Mouse (Mus musculus) myocyte (in vitro differentiated cells): Measurements from ENCODE around the gene Lpin1. TPM values are rescaled to one million over a fixed set of nuclear protein-coding genes. Genes with fewer than 3 reads are reported as not detected.

Source experiments
- H3K27me3 ChIP-seq: one replicate; pipeline ENCODE4 v1.6.1; 2011; ENCODE audit not compliant: control insufficient read depth, insufficient read depth, insufficient read length
- H3K36me3 ChIP-seq: one replicate; pipeline ENCODE4 v1.6.1; 2011; ENCODE audit not compliant: control insufficient read depth, insufficient read depth
- H3K4me2 ChIP-seq: one replicate; pipeline ENCODE4 v1.6.1; 2011; ENCODE audit warnings: low read depth, control low read depth
- H3K4me3 ChIP-seq: one replicate; pipeline ENCODE4 v1.5.1; 2011; ENCODE audit warnings: mild to moderate bottlenecking, control low read depth, moderate library complexity
- H3K79me2 ChIP-seq: one replicate; pipeline ENCODE4 v1.6.1; 2011; ENCODE audit not compliant: control insufficient read depth, insufficient read depth
- H3ac ChIP-seq: one replicate; pipeline ENCODE4 v1.6.1; 2011; ENCODE audit not compliant: control insufficient read depth, insufficient read length
- CEBPB ChIP-seq: IDR thresholded peaks from 2 replicates; pipeline ENCODE4 v1.6.1; 2011; ENCODE audit warnings: mild to moderate bottlenecking, moderate library complexity; ENCODE audit not compliant: poor library complexity, insufficient read depth, severe bottlenecking
- E2F4 ChIP-seq: IDR thresholded peaks from one replicate; pipeline ENCODE4 v1.6.1; 2011; ENCODE audit warnings: mild to moderate bottlenecking, control low read depth, moderate library complexity; ENCODE audit not compliant: insufficient read depth
- MAX ChIP-seq: IDR thresholded peaks from one replicate; pipeline ENCODE4 v1.6.1; 2011; ENCODE audit warnings: low read depth, mild to moderate bottlenecking, control low read depth
- MYOD1 ChIP-seq, 3 experiments: IDR thresholded peaks; one replicate each; pipeline ENCODE4 v1.6.1; 2011; ENCODE audit warnings: control low read depth in 2 of 3, low read depth in 2 of 3, mild to moderate bottlenecking in 2 of 3, moderate library complexity in 1 of 3; ENCODE audit not compliant: insufficient read length in 2 of 3, control insufficient read depth in 1 of 3
- MYOG ChIP-seq, 3 experiments: IDR thresholded peaks; one replicate each; pipeline ENCODE4 v1.6.1; 2011; ENCODE audit warnings: control low read depth in 2 of 3, low read depth in 2 of 3, mild to moderate bottlenecking in 2 of 3; ENCODE audit not compliant: insufficient read length in 2 of 3, control insufficient read depth in 1 of 3, insufficient read depth in 1 of 3
- POLR2A ChIP-seq: IDR thresholded peaks from one replicate; pipeline ENCODE4 v1.6.1; 2011; ENCODE audit warnings: low read depth, mild to moderate bottlenecking, control low read depth, moderate library complexity; ENCODE audit not compliant: insufficient read length
- POLR2AphosphoS2 ChIP-seq: IDR thresholded peaks from one replicate; pipeline ENCODE4 v1.6.1; 2011; ENCODE audit warnings: low read depth, control low read depth; ENCODE audit not compliant: insufficient read length
- REST ChIP-seq: IDR thresholded peaks from one replicate; pipeline ENCODE4 v1.6.1; 2011; ENCODE audit warnings: mild to moderate bottlenecking, control low read depth, moderate library complexity; ENCODE audit not compliant: insufficient read depth, insufficient read length
- SRF ChIP-seq: IDR thresholded peaks from one replicate; pipeline ENCODE4 v1.6.1; 2011; ENCODE audit warnings: low read depth; ENCODE audit not compliant: control insufficient read depth, insufficient read length
- TCF12 ChIP-seq: IDR thresholded peaks from one replicate; pipeline ENCODE4 v1.6.1; 2011; ENCODE audit warnings: mild to moderate bottlenecking, control low read depth; ENCODE audit not compliant: poor library complexity, insufficient read depth, severe bottlenecking
- TCF3 ChIP-seq: IDR thresholded peaks from one replicate; pipeline ENCODE4 v1.6.1; 2011; ENCODE audit warnings: low read depth, control low read depth; ENCODE audit not compliant: insufficient read length
- USF1 ChIP-seq: IDR thresholded peaks from one replicate; pipeline ENCODE4 v1.6.1; 2011; ENCODE audit warnings: low read depth, mild to moderate bottlenecking, control low read depth, moderate library complexity
- polyA plus RNA-seq: library from polyadenylated mRNA; unstranded; fragments of >200 nt; fragmentation: generic; extraction: Trizol; gene quantifications from one replicate; pipeline ENCODE4 v1.2.1, GENCODE M21; 2012; ENCODE audit warnings: missing spikeins

The Lpin1 gene
- polyA plus RNA-seq, 1 experiment, result 4.6 TPM

GRCm38 (mm10) chr12:16488899-16489298, 121.9 kb downstream of the Lpin1 start:
- TF ChIP-seq E2F4 (no peak), USF1 (no peak), CEBPB (no peak), TCF3 (no peak), SRF (no peak), TCF12 (no peak), MYOG (IDR thresholded peaks at IDR 0.05; ENCODE audit: control insufficient read depth in 1 of 3, insufficient read depth in 1 of 3, insufficient read length in 2 of 3, low read depth in 2 of 3) (no peak), POLR2A (no peak), REST (no peak), MYOD1 (IDR thresholded peaks at IDR 0.05; ENCODE audit: control insufficient read depth in 1 of 3, insufficient read length in 2 of 3, low read depth in 2 of 3) (no peak), POLR2AphosphoS2 (no peak), MAX (no peak)
- Histone ChIP-seq H3K4me3 (no peak overlapping the region), H3K27me3 (no peaks in the 10 kb centered on the region), H3K79me2 (no peaks in the 10 kb centered on the region), H3ac (no peak overlapping the region), H3K36me3 (no peaks in the 10 kb centered on the region), H3K4me2 (no peak overlapping the region)

GRCm38 (mm10) chr12:16487453-16487852, 123.3 kb downstream of the Lpin1 start:
- no peaks in the 10 kb centered on the region for H3K79me2 ChIP-seq
- H3K36me3 ChIP-seq, result no peaks in the 10 kb centered on the region
- no peak overlapping the region for H3K4me3 ChIP-seq
- H3K27me3 ChIP-seq, result no peaks in the 10 kb centered on the region
- TF ChIP-seq TCF12, result no peak
- no peak for TF ChIP-seq CEBPB
- no peak for TF ChIP-seq USF1
- TF ChIP-seq MAX, result no peak
- TF ChIP-seq SRF, result no peak
- no peak for TF ChIP-seq MYOD1 (IDR thresholded peaks at IDR 0.05; ENCODE audit: control insufficient read depth in 1 of 3, insufficient read length in 2 of 3, low read depth in 2 of 3)
- TF ChIP-seq TCF3, result no peak
- no peak for TF ChIP-seq MYOG (IDR thresholded peaks at IDR 0.05; ENCODE audit: control insufficient read depth in 1 of 3, insufficient read depth in 1 of 3, insufficient read length in 2 of 3, low read depth in 2 of 3)
- TF ChIP-seq REST, result no peak
- no peak for TF ChIP-seq E2F4
- H3ac ChIP-seq, result no peak overlapping the region
- no peak overlapping the region for H3K4me2 ChIP-seq

Other genes starting within 250 kb of the Lpin1 start
- not detected for gene Ntsr2, start 42.4 kb upstream of the Lpin1 start, polyA plus RNA-seq
- 0.44 TPM for gene Greb1, start 189.9 kb upstream of the Lpin1 start, polyA plus RNA-seq
- gene E2f6, start 200.0 kb upstream of the Lpin1 start, polyA plus RNA-seq, result 16.2 TPM